Mouse (Mus musculus): Measurements from ENCODE around the gene Pth2. TPM values are rescaled to one million over a fixed set of nuclear protein-coding genes. Genes with fewer than 3 reads are reported as not detected.
"Not testable (repeated sequence)": the region's sequence is repeated elsewhere in the genome, so short reads cannot be mapped to it uniquely, and the experiment has no call there.

Pth2 gene
- total RNA-seq, 2 experiments from 2014 or later, result not detected

- no peak for ATAC-seq (replicated peaks; ENCODE audit: low FRiP score, poor library complexity, severe bottlenecking)
Observed at GRCm38 (mm10) chr7:45151303-45151702, 29.5 kb upstream of the Pth2 start.

- not testable (repeated sequence) for ATAC-seq (replicated peaks; ENCODE audit: low FRiP score, poor library complexity, severe bottlenecking)
Observed at GRCm38 (mm10) chr7:45153052-45153451, 27.7 kb upstream of the Pth2 start.

- ATAC-seq (replicated peaks; ENCODE audit: low FRiP score, poor library complexity, severe bottlenecking), result no peak
Observed at GRCm38 (mm10) chr7:45153586-45153985, 27.2 kb upstream of the Pth2 start.

- ATAC-seq (replicated peaks; ENCODE audit: low FRiP score, poor library complexity, severe bottlenecking), result peak; percentile 97
Observed at GRCm38 (mm10) chr7:45154096-45154992, 26.5 kb upstream of the Pth2 start, which contains the start of the genes Pih1d1 and Aldh16a1. Pih1d1 (plus strand) TSS chr7:45154303. Aldh16a1 (minus strand) TSS chr7:45154584.

- ATAC-seq (replicated peaks; ENCODE audit: low FRiP score, poor library complexity, severe bottlenecking), result no peak
Observed at GRCm38 (mm10) chr7:45154993-45155514, 25.7 kb upstream of the Pth2 start.

- ATAC-seq (replicated peaks; ENCODE audit: low FRiP score, poor library complexity, severe bottlenecking), result no peak
Observed at GRCm38 (mm10) chr7:45155590-45155989, 25.2 kb upstream of the Pth2 start.

- no peak for ATAC-seq (replicated peaks; ENCODE audit: low FRiP score, poor library complexity, severe bottlenecking)
Observed at GRCm38 (mm10) chr7:45156206-45156605, 24.6 kb upstream of the Pth2 start.

- no peak for ATAC-seq (replicated peaks; ENCODE audit: low FRiP score, poor library complexity, severe bottlenecking)
Observed at GRCm38 (mm10) chr7:45157459-45157858, 23.3 kb upstream of the Pth2 start.

- ATAC-seq (replicated peaks; ENCODE audit: low FRiP score, poor library complexity, severe bottlenecking), result no peak
Observed at GRCm38 (mm10) chr7:45158991-45159390, 21.8 kb upstream of the Pth2 start.

- no peak for ATAC-seq (replicated peaks; ENCODE audit: low FRiP score, poor library complexity, severe bottlenecking)
Observed at GRCm38 (mm10) chr7:45160316-45160800, 20.4 kb upstream of the Pth2 start.

GRCm38 (mm10) chr7:45160866-45161265 lies 19.9 kb upstream of the Pth2 start:
- ATAC-seq (replicated peaks; ENCODE audit: low FRiP score, poor library complexity, severe bottlenecking), result no peak

- peak; percentile 84 for ATAC-seq (replicated peaks; ENCODE audit: low FRiP score, poor library complexity, severe bottlenecking)
Observed at GRCm38 (mm10) chr7:45161612-45162473, 19.0 kb upstream of the Pth2 start.

GRCm38 (mm10) chr7:45162551-45162950 lies 18.2 kb upstream of the Pth2 start:
- no peak for ATAC-seq (replicated peaks; ENCODE audit: low FRiP score, poor library complexity, severe bottlenecking)

GRCm38 (mm10) chr7:45162996-45163615 lies 17.7 kb upstream of the Pth2 start:
- ATAC-seq (replicated peaks; ENCODE audit: low FRiP score, poor library complexity, severe bottlenecking), result no peak

- ATAC-seq (replicated peaks; ENCODE audit: low FRiP score, poor library complexity, severe bottlenecking), result 0 out of 2 replicates have a peak, but pooled peaks have one; percentile 50
Observed at GRCm38 (mm10) chr7:45163735-45164490, 16.9 kb upstream of the Pth2 start, which contains the start of gene Slc17a7. Slc17a7 (plus strand) TSS chr7:45163949.

GRCm38 (mm10) chr7:45164833-45165232 lies 16.0 kb upstream of the Pth2 start:
- ATAC-seq (replicated peaks; ENCODE audit: low FRiP score, poor library complexity, severe bottlenecking), result no peak

- no peak for ATAC-seq (replicated peaks; ENCODE audit: low FRiP score, poor library complexity, severe bottlenecking)
Observed at GRCm38 (mm10) chr7:45165701-45166100, 15.1 kb upstream of the Pth2 start.

- no peak for ATAC-seq (replicated peaks; ENCODE audit: low FRiP score, poor library complexity, severe bottlenecking)
Observed at GRCm38 (mm10) chr7:45166950-45167401, 13.8 kb upstream of the Pth2 start.
